Mouse (Mus musculus) stomach, embryonic 15.5 days (tissue): ENCODE results near the gene Fcer1g. TPM values are rescaled to one million over a fixed set of nuclear protein-coding genes. Genes with fewer than 3 reads are reported as not detected.

ENCODE experiments used
- ATAC-seq: fragments of 200-750 bp; cut with Nextera tagmentation; 2 replicates; pipeline ENCODE4 v1.8.0; 2017; ENCODE audit warnings: low read depth, moderate number of reproducible peaks, moderate TSS enrichment; ENCODE audit not compliant: insufficient read depth, low FRiP score
- H3K27ac ChIP-seq: fragments of 300-500 bp; sonication (generic); 2 replicates; pipeline ENCODE4 v1.5.1; 2015; ENCODE audit warnings: mild to moderate bottlenecking, inconsistent platforms
- H3K27me3 ChIP-seq: fragments of 300-500 bp; sonication (generic); replicated peaks from 2 replicates; pipeline ENCODE4 v1.6.1; 2015; ENCODE audit warnings: inconsistent platforms
- H3K36me3 ChIP-seq: fragments of 300-500 bp; sonication (generic); 2 replicates; pipeline ENCODE4 v1.6.1; 2015; ENCODE audit warnings: inconsistent platforms
- H3K4me1 ChIP-seq: fragments of 300-500 bp; sonication (generic); 2 replicates; pipeline ENCODE4 v1.6.1; 2015; ENCODE audit warnings: inconsistent platforms
- H3K4me2 ChIP-seq: fragments of 300-500 bp; sonication (generic); 2 replicates; pipeline ENCODE4 v1.6.1; 2015; ENCODE audit warnings: mild to moderate bottlenecking, inconsistent platforms
- H3K4me3 ChIP-seq: fragments of 300-500 bp; sonication (generic); replicated peaks from 2 replicates; pipeline ENCODE4 v1.5.1; 2015; ENCODE audit warnings: inconsistent platforms
- H3K9ac ChIP-seq: fragments of 300-500 bp; sonication (generic); 2 replicates; pipeline ENCODE4 v1.6.1; 2015; ENCODE audit warnings: inconsistent platforms
- H3K9me3 ChIP-seq: fragments of 300-500 bp; sonication (generic); 2 replicates; pipeline ENCODE4 v1.6.1; 2016; ENCODE audit warnings: inconsistent platforms
- WGBS: fragments of 180-500 bp; shearing (Covaris S2); methylation state at CpG from one replicate; pipeline ENCODE4 v1.1.7; 2015; 5-methylcytosine and 5-hydroxymethylcytosine counted together
- polyA plus RNA-seq: library from polyadenylated mRNA; unstranded; fragments of >200 nt; fragmentation: Nextera tagmentation; extraction: Ambion mirVana; gene quantifications from 2 replicates; pipeline ENCODE4 v1.2.1, GENCODE M21; 2015

Gene Fcer1g
- polyA plus RNA-seq, 1 experiment from 2014 or later: 82.0 TPM

DNA sequence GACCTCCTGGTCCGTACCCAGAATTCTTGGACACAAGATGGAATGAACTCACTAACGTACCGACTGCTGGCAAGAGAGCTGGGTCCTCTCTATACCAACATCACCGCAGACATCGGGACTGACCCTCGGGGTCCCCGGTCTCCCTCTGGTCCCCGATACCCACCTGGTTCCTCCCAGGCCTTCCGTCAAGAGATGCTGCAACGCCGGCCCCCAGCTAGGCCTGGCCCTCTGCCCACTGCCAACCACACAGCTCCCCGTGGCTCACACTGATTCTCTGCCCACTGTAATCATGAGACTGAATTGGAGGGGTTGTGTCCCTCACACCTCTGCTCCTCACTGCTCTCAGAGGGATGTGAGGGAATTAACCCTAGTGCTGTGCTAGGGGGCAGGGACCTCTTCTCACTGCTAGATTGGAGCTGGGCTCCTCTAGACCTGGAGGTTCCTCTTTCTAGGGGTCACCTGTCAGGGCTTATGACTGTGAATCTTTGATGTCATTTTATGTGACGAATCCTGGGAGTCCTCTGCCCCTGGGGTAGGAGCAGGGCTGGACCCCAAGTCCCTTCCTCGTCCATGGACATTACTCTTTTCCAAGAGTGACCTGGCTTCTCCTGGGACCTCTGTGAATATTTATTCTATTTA lies 42.1 kb upstream of the Fcer1g start:
- Histone ChIP-seq H3K4me3 (no peak overlapping the region), H3K27me3 (no peaks in the 10 kb centered on the region), H3K9me3 (no peaks in the 10 kb centered on the region), H3K9ac (no peak overlapping the region), H3K4me2 (no peak overlapping the region), H3K36me3 (peaks cover 55% of the 10 kb centered on the region), H3K27ac (no peak overlapping the region), H3K4me1 (peaks cover 21% of the 10 kb centered on the region)
- no peak for ATAC-seq
- 88% methylated on average over 14 of the region's 14 CpGs for WGBS

DNA sequence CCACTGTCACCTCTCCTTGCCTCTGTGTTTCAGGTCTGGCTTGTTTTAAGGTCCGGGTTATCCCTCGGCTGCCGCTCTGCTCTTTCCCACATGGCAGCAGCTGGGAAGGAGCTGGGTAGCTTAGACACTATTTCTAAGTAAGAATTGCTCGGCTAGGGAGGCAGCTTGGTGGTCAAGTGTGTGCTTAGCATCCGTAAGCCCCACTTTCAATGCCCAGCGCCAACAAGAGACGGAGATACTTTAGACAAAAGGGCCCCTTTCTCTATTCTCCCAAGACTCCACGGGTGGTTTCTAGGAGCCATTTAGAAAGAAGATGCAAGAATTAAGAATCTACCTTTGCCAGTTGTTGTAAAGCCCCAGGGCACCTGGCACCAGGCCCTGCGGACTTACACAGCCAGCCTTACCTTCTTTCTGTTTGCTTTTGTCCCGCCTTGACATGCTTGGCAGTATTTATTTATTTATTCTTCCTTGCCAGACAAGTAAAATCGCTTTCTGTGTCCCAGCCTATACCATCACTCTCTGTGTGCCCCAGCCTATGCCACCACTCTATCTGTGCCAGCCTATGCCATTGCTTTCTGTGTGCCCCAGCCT lies 41.1 kb upstream of the Fcer1g start:
- ATAC-seq: no peak
- 83% methylated on average over 11 of the region's 11 CpGs for WGBS
- peaks cover 55% of the 10 kb centered on the region for H3K36me3 ChIP-seq

DNA sequence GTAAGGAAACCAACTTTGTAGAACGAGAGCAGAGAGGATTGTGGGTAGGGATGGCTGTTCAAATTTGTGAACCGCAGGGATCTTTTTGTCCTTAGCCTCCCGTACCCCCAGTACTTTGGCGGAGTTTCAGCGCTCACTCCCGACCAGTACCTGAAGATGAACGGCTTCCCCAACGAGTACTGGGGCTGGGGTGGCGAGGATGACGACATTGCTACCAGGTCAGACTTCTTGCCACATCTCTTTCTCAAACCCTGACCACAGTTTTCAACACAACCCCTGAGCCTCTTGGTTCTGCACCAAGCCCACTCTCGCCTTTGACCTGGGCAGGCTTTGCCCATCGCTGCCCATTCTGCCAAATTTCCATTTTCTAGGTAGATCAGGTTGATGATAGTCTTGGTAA lies 40.0 kb upstream of the Fcer1g start:
- no peak overlapping the region for H3K9ac ChIP-seq
- no peak for ATAC-seq
- no peak overlapping the region for H3K4me2 ChIP-seq
- 87% methylated on average over 12 of the region's 12 CpGs for WGBS
- H3K9me3 ChIP-seq: no peaks in the 10 kb centered on the region
- H3K4me1 ChIP-seq: peaks cover 12% of the 10 kb centered on the region; the same call in 1 of the 2 replicates
- H3K4me3 ChIP-seq: no peak overlapping the region
- H3K36me3 ChIP-seq: peaks cover 55% of the 10 kb centered on the region
- no peaks in the 10 kb centered on the region for H3K27me3 ChIP-seq
- no peak overlapping the region for H3K27ac ChIP-seq

More for the DNA sequence above, 41.1 kb upstream of the Fcer1g start:
- Histone ChIP-seq H3K27me3 (no peaks in the 10 kb centered on the region), H3K27ac (no peak overlapping the region), H3K4me2 (no peak overlapping the region), H3K4me3 (no peak overlapping the region), H3K9me3 (no peaks in the 10 kb centered on the region), H3K4me1 (peaks cover 22% of the 10 kb centered on the region), H3K9ac (no peak overlapping the region)

DNA sequence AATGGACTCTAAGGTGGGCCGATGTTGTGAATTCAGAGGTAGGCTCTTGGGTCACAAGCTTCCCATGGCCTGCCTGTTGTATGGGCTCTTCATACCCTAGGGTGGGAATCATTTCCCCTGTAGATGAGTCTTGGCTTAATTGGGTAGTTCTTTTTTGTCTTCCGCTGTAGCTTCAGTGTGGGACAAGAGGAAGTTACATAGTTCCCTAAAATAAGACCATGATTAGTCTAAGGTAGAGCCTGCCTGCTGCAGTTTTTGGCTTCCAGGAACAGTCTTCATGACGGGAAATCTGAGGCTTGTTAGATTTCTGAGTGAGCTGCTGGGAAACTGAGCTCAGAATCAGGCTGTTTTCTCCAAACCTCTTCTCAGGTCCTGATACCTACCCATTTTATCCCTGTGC lies 37.9 kb upstream of the Fcer1g start:
- H3K36me3 ChIP-seq: peaks cover 45% of the 10 kb centered on the region
- no peak for ATAC-seq
- no peak overlapping the region for H3K27ac ChIP-seq
- no peak overlapping the region for H3K9ac ChIP-seq
- no peaks in the 10 kb centered on the region for H3K9me3 ChIP-seq
- peak overlapping the region; percentile 90; the same call in 1 of the 2 replicates for H3K4me2 ChIP-seq
- H3K4me1 ChIP-seq: peaks cover 12% of the 10 kb centered on the region; the same call in 1 of the 2 replicates
- 84% methylated on average over 3 of the region's 3 CpGs for WGBS
- no peak overlapping the region for H3K4me3 ChIP-seq
- H3K27me3 ChIP-seq: no peaks in the 10 kb centered on the region

DNA sequence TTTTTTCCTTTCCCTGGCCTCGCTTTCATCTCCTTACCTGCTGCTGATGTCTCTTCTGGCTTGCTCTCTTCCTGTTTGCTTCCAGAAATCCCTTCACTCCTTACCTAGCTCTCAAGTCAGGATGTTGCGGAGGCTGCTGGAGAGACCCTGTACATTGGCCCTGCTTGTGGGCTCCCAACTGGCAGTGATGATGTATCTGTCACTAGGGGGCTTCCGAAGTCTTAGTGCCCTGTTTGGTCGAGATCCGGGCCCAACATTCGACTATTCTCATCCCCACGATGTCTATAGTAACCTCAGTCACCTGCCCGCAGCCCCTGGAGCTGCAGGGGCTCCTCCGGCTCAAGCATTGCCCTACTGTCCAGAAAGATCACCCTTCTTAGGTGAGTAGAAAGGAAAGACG lies 37.5 kb upstream of the Fcer1g start:
- H3K36me3 ChIP-seq: peaks cover 40% of the 10 kb centered on the region
- no peaks in the 10 kb centered on the region for H3K9me3 ChIP-seq
- no peaks in the 10 kb centered on the region for H3K27me3 ChIP-seq
- H3K4me1 ChIP-seq: peaks cover 12% of the 10 kb centered on the region; the same call in 1 of the 2 replicates
- whole genome bisulfite sequencing: 59% methylated on average over 10 of the region's 10 CpGs
- no peak overlapping the region for H3K9ac ChIP-seq
- H3K27ac ChIP-seq: no peak overlapping the region
- peak overlapping the region; percentile 90; the same call in 1 of the 2 replicates for H3K4me2 ChIP-seq
- H3K4me3 ChIP-seq: peak overlapping the region; percentile 71; the same call in 1 of the 2 replicates
- no peak for ATAC-seq

DNA sequence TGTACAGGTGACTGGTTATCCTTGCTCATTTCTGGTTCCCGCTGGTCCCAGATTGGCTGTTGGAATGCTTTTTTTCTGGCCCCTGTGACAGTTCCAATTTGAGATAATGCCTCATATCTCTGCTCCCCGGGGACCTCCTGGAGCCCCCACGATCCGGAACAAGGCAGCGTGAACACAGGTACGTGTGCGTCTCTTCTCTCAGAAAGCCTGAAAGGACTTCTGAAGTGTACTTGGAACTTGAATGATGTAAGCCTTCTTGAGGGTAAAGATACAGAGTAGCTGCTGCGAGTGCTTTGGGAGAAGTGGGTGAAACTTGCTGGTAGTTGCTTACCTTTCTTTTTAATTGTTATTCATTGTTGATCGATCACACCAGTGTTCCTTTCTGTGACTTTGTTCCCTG lies 37.0 kb upstream of the Fcer1g start:
- Histone ChIP-seq H3K9me3 (no peaks in the 10 kb centered on the region), H3K4me2 (peak overlapping the region; percentile 90), H3K36me3 (peaks cover 36% of the 10 kb centered on the region), H3K27ac (peak overlapping the region; percentile 75; the same call in 1 of the 2 replicates), H3K9ac (peak overlapping the region; percentile 62; the same call in 1 of the 2 replicates), H3K27me3 (no peaks in the 10 kb centered on the region), H3K4me3 (peak overlapping the region; percentile 71), H3K4me1 (peaks cover 12% of the 10 kb centered on the region; the same call in 1 of the 2 replicates)
- WGBS: 30% methylated on average over 9 of the region's 9 CpGs
- ATAC-seq: no peak

DNA sequence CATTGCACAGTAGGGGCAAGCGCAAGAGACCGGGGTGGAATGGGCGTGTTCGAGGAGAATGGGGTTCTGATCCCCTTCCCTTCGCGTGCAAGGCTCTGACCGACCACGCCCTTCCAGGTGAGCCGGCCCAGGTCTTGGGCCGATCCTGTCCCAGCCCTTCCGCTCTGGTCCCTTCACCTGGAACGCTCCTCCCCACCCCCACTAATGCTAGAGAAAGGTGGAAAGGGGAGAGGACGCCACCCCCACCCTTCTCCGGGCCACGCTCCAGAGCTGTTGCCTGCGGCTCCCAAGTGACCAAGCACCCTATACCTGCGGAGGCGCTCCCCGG lies 36.4 kb upstream of the Fcer1g start:
- ATAC-seq: peak; percentile 89

DNA sequence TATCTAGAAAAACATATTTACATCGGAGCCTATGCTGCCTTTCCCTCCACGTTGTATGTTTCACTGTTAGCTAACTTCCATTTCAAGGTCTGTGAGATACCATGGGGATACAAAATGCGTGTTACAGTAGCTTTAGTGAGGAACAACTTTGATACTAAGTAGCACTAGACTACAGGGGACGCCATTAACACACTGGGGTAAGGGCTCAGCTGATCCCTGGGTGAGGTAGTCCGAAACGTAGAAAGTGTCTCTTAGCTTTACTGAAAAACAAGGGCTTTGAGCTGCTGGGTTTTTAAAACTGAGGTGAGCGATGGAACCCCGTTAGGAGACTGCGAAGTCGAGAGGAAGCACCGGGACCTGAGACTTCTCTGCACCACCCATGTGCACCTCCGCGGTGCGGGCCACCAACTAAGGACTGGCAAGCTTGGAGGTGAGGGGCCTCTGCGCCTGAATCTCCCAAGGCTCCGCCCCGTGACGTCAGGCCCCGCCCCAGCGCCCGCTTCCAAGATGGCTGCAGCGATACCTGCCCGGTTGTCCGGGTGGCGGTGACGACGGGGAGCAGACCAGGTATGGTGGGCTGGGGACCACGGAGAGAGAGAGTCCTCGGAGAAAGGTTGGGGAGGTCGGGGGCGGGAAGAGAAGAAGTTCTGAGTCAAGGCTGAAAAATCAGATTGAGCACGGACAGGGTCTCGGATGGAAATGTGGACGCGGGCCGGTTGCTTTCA lies 35.8 kb upstream of the Fcer1g start, which contains the start of gene B4galt3:
TSS of gene B4galt3 (plus strand) at position 481 of the 725 bp plus-strand sequence.
- peak; percentile 94 for ATAC-seq
- H3K27me3 ChIP-seq: no peaks in the 10 kb centered on the region
- peak within 1 kb of the TSS; percentile 90 for H3K4me2 ChIP-seq
- peak within 1 kb of the TSS; percentile 62 for H3K9ac ChIP-seq
- H3K4me1 ChIP-seq: peaks cover 12% of the 10 kb centered on the region; the same call in 1 of the 2 replicates
- WGBS: 3% methylated on average over 36 of the region's 36 CpGs
- H3K9me3 ChIP-seq: no peaks in the 10 kb centered on the region
- H3K27ac ChIP-seq: peak within 1 kb of the TSS; percentile 75
- peaks cover 25% of the 10 kb centered on the region for H3K36me3 ChIP-seq
- H3K4me3 ChIP-seq: peak within 1 kb of the TSS; percentile 71

More for the DNA sequence above, 36.4 kb upstream of the Fcer1g start:
- peak overlapping the region; percentile 75 for H3K27ac ChIP-seq
- H3K27me3 ChIP-seq: no peaks in the 10 kb centered on the region
- H3K4me3 ChIP-seq: peak overlapping the region; percentile 71
- H3K36me3 ChIP-seq: peaks cover 31% of the 10 kb centered on the region
- H3K9me3 ChIP-seq: no peaks in the 10 kb centered on the region
- WGBS: 0% methylated on average over 19 of the region's 19 CpGs
- peak overlapping the region; percentile 62 for H3K9ac ChIP-seq
- H3K4me2 ChIP-seq: peak overlapping the region; percentile 90
- H3K4me1 ChIP-seq: peaks cover 12% of the 10 kb centered on the region; the same call in 1 of the 2 replicates

DNA sequence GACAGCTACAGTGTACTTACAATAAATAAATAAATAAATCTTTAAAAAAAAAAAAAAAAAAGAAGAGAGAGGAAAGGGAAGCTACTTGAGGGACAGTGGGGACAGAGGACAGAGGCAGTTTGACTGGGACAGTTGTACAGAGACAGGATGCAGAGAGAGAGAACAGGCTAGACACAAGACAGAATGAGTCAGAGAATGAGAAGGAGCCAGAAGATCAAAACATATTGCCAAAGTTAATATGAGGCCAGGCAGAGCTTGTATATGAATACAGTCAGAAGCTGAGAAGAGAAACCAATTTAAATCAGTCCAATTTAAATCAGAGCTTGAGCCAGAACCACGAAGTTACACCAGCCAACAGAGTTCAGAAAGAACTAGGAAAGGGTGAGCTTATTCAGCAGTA lies 34.2 kb upstream of the Fcer1g start:
- Histone ChIP-seq H3K9me3 (no peaks in the 10 kb centered on the region), H3K4me3 (no peak overlapping the region), H3K4me1 (peaks cover 12% of the 10 kb centered on the region; the same call in 1 of the 2 replicates), H3K27me3 (no peaks in the 10 kb centered on the region), H3K36me3 (peaks cover 10% of the 10 kb centered on the region), H3K4me2 (no peak overlapping the region), H3K27ac (no peak overlapping the region), H3K9ac (no peak overlapping the region)
- no peak for ATAC-seq
- WGBS: 57% methylated on average over 1 of the region's 1 CpGs

DNA sequence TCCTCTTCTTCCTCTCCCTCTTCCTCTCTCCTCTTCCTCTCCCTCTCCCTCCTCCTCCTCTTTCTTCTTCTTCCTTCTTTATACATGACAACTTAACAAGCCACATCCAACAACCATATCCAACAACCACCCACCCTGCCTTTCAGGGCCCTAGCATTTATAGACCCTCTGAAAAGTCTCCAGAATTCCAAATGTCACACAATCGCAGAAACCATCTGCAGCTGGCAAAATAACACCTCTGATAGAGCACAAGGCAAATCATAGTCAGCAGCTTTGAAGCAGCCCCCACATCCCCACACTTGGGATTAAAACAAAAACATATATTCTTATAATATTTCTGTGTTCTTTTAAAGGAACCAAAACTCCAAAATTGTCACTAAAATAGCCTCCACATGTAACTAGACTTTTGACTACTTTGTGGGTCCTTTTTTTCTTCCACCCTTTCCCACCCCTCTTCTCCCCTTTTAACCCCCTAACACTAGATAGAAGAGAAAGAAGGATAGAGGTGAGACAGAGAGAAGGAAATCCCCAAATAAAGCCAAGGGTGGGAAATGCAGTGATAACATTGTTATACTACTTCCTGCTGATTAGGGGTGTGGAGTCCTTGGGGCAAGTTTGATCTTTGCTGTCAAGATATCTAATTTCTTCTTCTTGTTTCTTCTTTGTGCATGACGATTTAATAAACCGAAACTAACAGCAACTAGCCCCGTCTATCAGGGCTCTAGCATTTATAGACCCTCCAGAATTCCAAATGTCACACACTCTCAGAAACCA lies 32.0 kb upstream of the Fcer1g start:
- H3K27me3 ChIP-seq: no peaks in the 10 kb centered on the region
- 53% methylated on average over 4 of the region's 4 CpGs for WGBS
- peaks cover 7% of the 10 kb centered on the region for H3K4me1 ChIP-seq
- H3K36me3 ChIP-seq: no peaks in the 10 kb centered on the region
- no peak for ATAC-seq
- H3K9ac ChIP-seq: no peak overlapping the region
- no peaks in the 10 kb centered on the region for H3K9me3 ChIP-seq
- no peak overlapping the region for H3K27ac ChIP-seq
- no peak overlapping the region for H3K4me2 ChIP-seq
- H3K4me3 ChIP-seq: no peak overlapping the region

DNA sequence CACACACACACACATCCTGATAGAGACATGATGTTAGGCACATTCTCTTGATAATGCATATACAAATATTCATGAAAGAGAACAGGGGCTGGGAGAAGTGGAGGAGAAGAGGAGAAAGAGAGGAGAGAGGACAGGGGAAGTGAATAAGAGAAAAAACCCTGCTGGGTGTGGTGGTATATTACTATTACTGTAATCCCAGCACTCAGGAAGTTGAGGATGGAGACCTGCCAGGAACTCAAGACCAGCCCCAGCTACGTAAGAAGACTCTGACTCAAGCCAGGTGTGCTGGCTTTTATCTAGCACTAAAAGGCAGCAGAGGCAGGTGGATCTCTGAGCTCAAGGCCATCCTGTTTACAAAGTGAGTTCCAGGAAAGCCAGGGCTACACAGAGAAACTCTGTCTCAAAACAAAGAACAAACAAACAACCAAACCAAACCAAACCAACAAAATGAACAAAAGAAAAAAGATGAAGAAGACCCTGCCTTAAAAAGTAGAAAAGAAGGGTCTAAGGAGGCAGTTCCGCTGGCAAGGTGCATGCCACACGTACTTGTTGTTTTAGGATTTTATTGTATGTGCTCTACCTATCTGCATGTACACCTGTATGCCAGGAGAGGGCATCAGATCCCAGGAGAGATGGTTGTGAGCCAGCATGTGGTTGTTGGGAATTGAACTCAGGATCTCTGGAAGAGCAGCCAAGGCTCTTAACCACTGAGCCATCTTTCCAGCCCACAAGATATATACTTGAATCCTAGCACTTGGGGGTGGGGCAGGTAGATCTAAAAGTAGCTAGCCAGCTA lies 29.7 kb upstream of the Fcer1g start:
- no peak for ATAC-seq
- WGBS: 66% methylated on average over 3 of the region's 3 CpGs

More for the DNA sequence above, 29.7 kb upstream of the Fcer1g start:
- Histone ChIP-seq H3K4me2 (peak overlapping the region; percentile 46; the same call in 1 of the 2 replicates), H3K27ac (peak overlapping the region; percentile 93), H3K4me1 (peaks cover 10% of the 10 kb centered on the region; the same call in 1 of the 2 replicates), H3K9ac (no peak overlapping the region), H3K4me3 (no peak overlapping the region), H3K27me3 (no peaks in the 10 kb centered on the region), H3K9me3 (no peaks in the 10 kb centered on the region), H3K36me3 (no peaks in the 10 kb centered on the region)
